Mouse (Mus musculus) erythroblast, embryonic 14.5 days (primary cell): ENCODE results near the gene Nceh1. TPM values are rescaled to one million over a fixed set of nuclear protein-coding genes. Genes with fewer than 3 reads are reported as not detected.

Source experiments
- H3K27me3 ChIP-seq: 2 replicates; pipeline ENCODE4 v1.6.1; 2012; ENCODE audit warnings: inconsistent platforms; ENCODE audit not compliant: control insufficient read depth
- H3K36me3 ChIP-seq: 2 replicates; pipeline ENCODE4 v1.6.1; 2012; ENCODE audit warnings: mild to moderate bottlenecking, inconsistent platforms; ENCODE audit not compliant: control insufficient read depth
- H3K4me1 ChIP-seq: 2 replicates; pipeline ENCODE4 v1.6.1; 2012; ENCODE audit warnings: inconsistent platforms; ENCODE audit not compliant: control insufficient read depth
- H3K4me3 ChIP-seq: replicated peaks from 2 replicates; pipeline ENCODE3; 2012; ENCODE audit warnings: moderate library complexity, mild to moderate bottlenecking, inconsistent platforms
- H3K9me3 ChIP-seq: 2 replicates; pipeline ENCODE4 v1.6.1; 2012; ENCODE audit warnings: low read length, inconsistent platforms, mixed read lengths; ENCODE audit not compliant: control insufficient read depth
- GATA1 ChIP-seq: IDR thresholded peaks from 2 replicates; pipeline ENCODE4 v1.6.1; 2012; ENCODE audit warnings: low read length, inconsistent platforms, mixed read lengths
- TAL1 ChIP-seq: IDR thresholded peaks from 3 replicates; pipeline ENCODE4 v1.6.1; 2012; ENCODE audit warnings: low read length, inconsistent platforms, mixed read lengths
- polyA plus RNA-seq: library from polyadenylated mRNA; stranded (reverse); fragments of >175 nt; gene quantifications from 2 replicates; pipeline ENCODE4 v1.2.3, GENCODE M21; 2012

The Nceh1 gene
- polyA plus RNA-seq, 1 experiment: 0.41 TPM

GRCm38 (mm10) chr3:27237226-27237625, 54.5 kb downstream of the Nceh1 start:
- Histone ChIP-seq H3K27me3 (no peaks in the 10 kb centered on the region), H3K4me3 (no peak overlapping the region), H3K4me1 (peaks cover 5% of the 10 kb centered on the region), H3K36me3 (peaks cover 2% of the 10 kb centered on the region; the same call in 1 of the 2 replicates), H3K9me3 (no peaks in the 10 kb centered on the region)
- TF ChIP-seq TAL1: no peak
- TF ChIP-seq GATA1: no peak

GRCm38 (mm10) chr3:27238563-27238962, 55.8 kb downstream of the Nceh1 start:
- H3K27me3 ChIP-seq: no peaks in the 10 kb centered on the region
- H3K9me3 ChIP-seq: no peaks in the 10 kb centered on the region
- no peak overlapping the region for H3K4me3 ChIP-seq
- peaks cover 5% of the 10 kb centered on the region for H3K4me1 ChIP-seq
- TF ChIP-seq GATA1 (no peak), TAL1 (no peak)
- peaks cover 2% of the 10 kb centered on the region; the same call in 1 of the 2 replicates for H3K36me3 ChIP-seq

- no peak overlapping the region for H3K4me3 ChIP-seq
- peaks cover 5% of the 10 kb centered on the region for H3K4me1 ChIP-seq
- peaks cover 2% of the 10 kb centered on the region; the same call in 1 of the 2 replicates for H3K36me3 ChIP-seq
- no peaks in the 10 kb centered on the region for H3K27me3 ChIP-seq
- no peaks in the 10 kb centered on the region for H3K9me3 ChIP-seq
- TF ChIP-seq GATA1 (no peak), TAL1 (no peak)
Observed at GRCm38 (mm10) chr3:27239568-27239967, 56.8 kb downstream of the Nceh1 start.

- no peaks in the 10 kb centered on the region for H3K9me3 ChIP-seq
- H3K4me3 ChIP-seq: no peak overlapping the region
- H3K36me3 ChIP-seq: peaks cover 2% of the 10 kb centered on the region; the same call in 1 of the 2 replicates
- H3K27me3 ChIP-seq: no peaks in the 10 kb centered on the region
- no peaks in the 10 kb centered on the region for H3K4me1 ChIP-seq
- TF ChIP-seq TAL1 (no peak), GATA1 (no peak)
Observed at GRCm38 (mm10) chr3:27241864-27242263, 59.1 kb downstream of the Nceh1 start.

- no peak overlapping the region for H3K4me3 ChIP-seq
- no peaks in the 10 kb centered on the region for H3K4me1 ChIP-seq
- no peaks in the 10 kb centered on the region for H3K27me3 ChIP-seq
- H3K9me3 ChIP-seq: no peaks in the 10 kb centered on the region
- TF ChIP-seq GATA1: no peak
- TF ChIP-seq TAL1: no peak
- peaks cover 2% of the 10 kb centered on the region; the same call in 1 of the 2 replicates for H3K36me3 ChIP-seq
Observed at GRCm38 (mm10) chr3:27246166-27246565, 63.4 kb downstream of the Nceh1 start.

GRCm38 (mm10) chr3:27247785-27248184, 65.0 kb downstream of the Nceh1 start:
- H3K4me3 ChIP-seq: no peak overlapping the region
- no peaks in the 10 kb centered on the region for H3K9me3 ChIP-seq
- TF ChIP-seq GATA1 (no peak), TAL1 (no peak)
- H3K36me3 ChIP-seq: no peaks in the 10 kb centered on the region
- H3K27me3 ChIP-seq: no peaks in the 10 kb centered on the region
- H3K4me1 ChIP-seq: no peaks in the 10 kb centered on the region

- Histone ChIP-seq H3K9me3 (no peaks in the 10 kb centered on the region), H3K27me3 (no peaks in the 10 kb centered on the region), H3K36me3 (no peaks in the 10 kb centered on the region), H3K4me1 (no peaks in the 10 kb centered on the region), H3K4me3 (no peak overlapping the region)
- no peak for TF ChIP-seq GATA1
- TF ChIP-seq TAL1: no peak
Observed at GRCm38 (mm10) chr3:27249030-27249429, 66.3 kb downstream of the Nceh1 start.

GRCm38 (mm10) chr3:27250936-27251335, 68.2 kb downstream of the Nceh1 start:
- Histone ChIP-seq H3K4me3 (no peak overlapping the region), H3K27me3 (no peaks in the 10 kb centered on the region), H3K36me3 (no peaks in the 10 kb centered on the region), H3K4me1 (no peaks in the 10 kb centered on the region), H3K9me3 (no peaks in the 10 kb centered on the region)
- TF ChIP-seq GATA1 (no peak), TAL1 (no peak)

GRCm38 (mm10) chr3:27258461-27258860, 75.7 kb downstream of the Nceh1 start:
- Histone ChIP-seq H3K36me3 (no peaks in the 10 kb centered on the region), H3K4me3 (no peak overlapping the region)
- TF ChIP-seq TAL1 (no peak), GATA1 (no peak)

GRCm38 (mm10) chr3:27260393-27260792, 77.6 kb downstream of the Nceh1 start:
- H3K36me3 ChIP-seq: no peaks in the 10 kb centered on the region
- H3K4me1 ChIP-seq: no peaks in the 10 kb centered on the region
- no peaks in the 10 kb centered on the region for H3K27me3 ChIP-seq
- H3K9me3 ChIP-seq: peaks cover 4% of the 10 kb centered on the region; the same call in 1 of the 2 replicates
- no peak overlapping the region for H3K4me3 ChIP-seq
- no peak for TF ChIP-seq GATA1
- no peak for TF ChIP-seq TAL1

More at GRCm38 (mm10) chr3:27258461-27258860, 75.7 kb downstream of the Nceh1 start:
- peaks cover 4% of the 10 kb centered on the region; the same call in 1 of the 2 replicates for H3K9me3 ChIP-seq
- H3K4me1 ChIP-seq: no peaks in the 10 kb centered on the region
- H3K27me3 ChIP-seq: no peaks in the 10 kb centered on the region
